31 mouse cellular contexts compared by ENCODE assay signal in the genomic region with DNA sequence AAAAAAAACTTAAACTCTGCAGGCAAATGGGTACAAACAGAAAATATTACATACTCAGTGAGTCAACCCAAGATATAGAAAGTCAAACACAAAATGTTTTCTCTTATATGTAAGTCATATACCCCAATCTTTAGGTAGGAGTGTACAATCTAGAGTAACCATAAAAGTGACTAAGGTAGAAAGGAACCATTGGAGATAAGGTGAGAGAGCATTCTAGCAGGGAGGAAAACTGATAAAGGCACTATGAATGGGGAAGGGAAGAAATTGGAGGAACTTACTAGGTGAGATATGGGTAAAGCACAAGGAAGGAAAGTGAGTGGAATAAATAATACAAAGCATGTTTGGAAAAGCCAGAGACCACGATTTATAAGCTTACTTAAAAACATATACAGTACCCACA.
"Had no signal": no experiment of that assay in that cellular context is flagged by ENCODE, and none has a peak within 500 bp of the region (broad histone marks: within the 10 kb centered on the region; RNA-seq: fewer than 3 reads in every experiment).

No protein-coding gene starts in this region.

- H3K27ac ChIP-seq: limb, embryonic 10.5 days; limb, embryonic 12.5 days; limb, embryonic 13.5 days; limb, embryonic 15.5 days; liver, embryonic 12.5 days; liver, embryonic 13.5 days; liver, embryonic 14.5 days; liver, embryonic 15.5 days; lung, embryonic 15.5 days; macrophage; midbrain, embryonic 10.5 days; midbrain, embryonic 12.5 days; midbrain, embryonic 13.5 days; midbrain, embryonic 15.5 days had no signal

- H3K4me2 ChIP-seq: limb, embryonic 12.5 days; limb, embryonic 13.5 days; limb, embryonic 15.5 days; liver, embryonic 11.5 days; liver, embryonic 12.5 days; liver, embryonic 13.5 days; liver, embryonic 15.5 days; lung, embryonic 14.5 days; lung, embryonic 15.5 days; midbrain, embryonic 11.5 days; midbrain, embryonic 12.5 days; midbrain, embryonic 13.5 days; midbrain, embryonic 15.5 days had no signal

- DNase-seq: left cerebral cortex, postnatal 4 days; liver; liver, embryonic 13.5 days; liver, postnatal 0 days; lung, adult 18-20 months; lung, adult 2 months; lung, embryonic 14.5 days; lung, postnatal 10 days; lung, postnatal 14 days; lung, postnatal 36 days; lung, postnatal 4 days; midbrain, embryonic 14.5 days had no signal

- H3K27me3 ChIP-seq: limb, embryonic 12.5 days; limb, embryonic 13.5 days; limb, embryonic 15.5 days; liver, embryonic 12.5 days; liver, embryonic 13.5 days; liver, embryonic 15.5 days; lung, embryonic 15.5 days; megakaryocyte, embryonic 14.5 days; midbrain, embryonic 12.5 days; midbrain, embryonic 13.5 days; midbrain, embryonic 15.5 days had no signal

- H3K4me1 ChIP-seq: limb, embryonic 10.5 days; limb, embryonic 12.5 days; limb, embryonic 13.5 days; limb, embryonic 15.5 days; liver, embryonic 12.5 days; liver, embryonic 13.5 days; liver, embryonic 15.5 days; lung, embryonic 15.5 days had no signal

- H3K36me3 ChIP-seq: limb, embryonic 10.5 days; limb, embryonic 12.5 days; limb, embryonic 13.5 days; limb, embryonic 15.5 days; liver, embryonic 12.5 days; liver, embryonic 13.5 days; liver, embryonic 15.5 days; lung, embryonic 15.5 days; midbrain, embryonic 10.5 days; midbrain, embryonic 12.5 days; midbrain, embryonic 13.5 days; midbrain, embryonic 15.5 days had no signal

- H3K9me3 ChIP-seq: limb, embryonic 10.5 days; limb, embryonic 12.5 days; limb, embryonic 13.5 days; limb, embryonic 15.5 days; liver, embryonic 12.5 days; liver, embryonic 13.5 days; liver, embryonic 15.5 days; lung, embryonic 15.5 days; midbrain, embryonic 10.5 days; midbrain, embryonic 12.5 days; midbrain, embryonic 13.5 days; midbrain, embryonic 15.5 days had no signal

- H3K4me3 ChIP-seq: limb, embryonic 10.5 days; limb, embryonic 12.5 days; limb, embryonic 13.5 days; limb, embryonic 15.5 days; liver, embryonic 12.5 days; liver, embryonic 13.5 days; liver, embryonic 15.5 days; lung, embryonic 15.5 days; megakaryocyte, embryonic 14.5 days; midbrain, embryonic 10.5 days; midbrain, embryonic 12.5 days; midbrain, embryonic 13.5 days; midbrain, embryonic 15.5 days; myocyte had no signal

- ATAC-seq: liver, embryonic 12.5 days; liver, postnatal 0 days; lung, postnatal 0 days; midbrain, embryonic 13.5 days; midbrain, embryonic 15.5 days; midbrain, embryonic 16.5 days had no signal

- H3K9ac ChIP-seq: limb, embryonic 12.5 days; limb, embryonic 13.5 days; limb, embryonic 15.5 days; liver, embryonic 12.5 days; liver, embryonic 13.5 days; liver, embryonic 14.5 days; liver, embryonic 15.5 days; liver, postnatal 0 days; lung, embryonic 14.5 days; lung, embryonic 15.5 days; midbrain, embryonic 12.5 days; midbrain, embryonic 13.5 days; midbrain, embryonic 15.5 days had no signal
